Mouse (Mus musculus) myocyte (in vitro differentiated cells): Measurements from ENCODE around the gene Vav2.

Source experiments
- E2F4 ChIP-seq: IDR thresholded peaks from one replicate; pipeline ENCODE4 v1.6.1; 2011; ENCODE audit warnings: mild to moderate bottlenecking, control low read depth, moderate library complexity; ENCODE audit not compliant: insufficient read depth
- MAX ChIP-seq: IDR thresholded peaks from one replicate; pipeline ENCODE4 v1.6.1; 2011; ENCODE audit warnings: low read depth, mild to moderate bottlenecking, control low read depth
- POLR2A ChIP-seq: IDR thresholded peaks from one replicate; pipeline ENCODE4 v1.6.1; 2011; ENCODE audit warnings: low read depth, mild to moderate bottlenecking, control low read depth, moderate library complexity; ENCODE audit not compliant: insufficient read length
- REST ChIP-seq: IDR thresholded peaks from one replicate; pipeline ENCODE4 v1.6.1; 2011; ENCODE audit warnings: mild to moderate bottlenecking, control low read depth, moderate library complexity; ENCODE audit not compliant: insufficient read depth, insufficient read length
- SRF ChIP-seq: IDR thresholded peaks from one replicate; pipeline ENCODE4 v1.6.1; 2011; ENCODE audit warnings: low read depth; ENCODE audit not compliant: control insufficient read depth, insufficient read length
- TCF12 ChIP-seq: IDR thresholded peaks from one replicate; pipeline ENCODE4 v1.6.1; 2011; ENCODE audit warnings: mild to moderate bottlenecking, control low read depth; ENCODE audit not compliant: poor library complexity, insufficient read depth, severe bottlenecking
- USF1 ChIP-seq: IDR thresholded peaks from one replicate; pipeline ENCODE4 v1.6.1; 2011; ENCODE audit warnings: low read depth, mild to moderate bottlenecking, control low read depth, moderate library complexity

- TF ChIP-seq POLR2A (no peak), MAX (no peak), USF1 (no peak), E2F4 (no peak), REST (no peak), TCF12 (no peak), SRF (no peak)
Observed at GRCm38 (mm10) chr2:27327076-27327475, 99.8 kb downstream of the Vav2 start.
